Mouse (Mus musculus) embryonic facial prominence, embryonic 10.5 days (tissue): ENCODE measurements around the gene Hoxb6. TPM values are rescaled to one million over a fixed set of nuclear protein-coding genes. Genes with fewer than 3 reads are reported as not detected.

Experiments used
- microRNA counts: library from miRNA; unstranded; fragments of <30 nt; microRNA quantifications from one replicate; lab custom pipeline; 2017
- microRNA-seq: library from miRNA; unstranded; fragments of <30 nt; microRNA quantifications from one replicate; pipeline ENCODE4, GENCODE M21; 2017
- polyA plus RNA-seq: library from polyadenylated mRNA; unstranded; fragments of >200 nt; fragmentation: Nextera tagmentation; extraction: Ambion mirVana; gene quantifications from 2 replicates; pipeline ENCODE4 v1.2.1, GENCODE M21; 2016

The Hoxb6 gene
- polyA plus RNA-seq, 1 experiment from 2014 or later = not detected

MicroRNAs encoded within 50 kb of the gene (microRNA counts, 519-probe panel; counts per million panel counts)
- microRNA mmu-miR-10a (lab: Ali Mortazavi, UCI) (188 counts per million, percentile 57 among the panel's probes with 10 or more counts), microRNA mmu-miR-196a (lab: Ali Mortazavi, UCI) (188 counts per million, percentile 57 among the panel's probes with 10 or more counts)

Small RNAs within 50 kb of the gene (microRNA-seq; reads per million reads assigned to microRNA genes)
- gene Mir10a = 372 reads per million, percentile 65 among the genes with 10 or more reads in this experiment
- not detected for gene Mir196a-1

Other genes starting within 250 kb of the Hoxb6 start
- 34.3 and 35.2 TPM in 2 replicates for gene Ube2z, start 227.1 kb upstream of the Hoxb6 start, polyA plus RNA-seq
- gene Atp5g1, start 216.8 kb upstream of the Hoxb6 start, polyA plus RNA-seq = 596 and 634 TPM in 2 replicates
- gene Calcoco2, start 180.5 kb upstream of the Hoxb6 start, polyA plus RNA-seq = not detected in 2 replicates
- not detected in 2 replicates for gene Ttll6, start 158.7 kb upstream of the Hoxb6 start, polyA plus RNA-seq
- gene Hoxb13, start 98.2 kb upstream of the Hoxb6 start, polyA plus RNA-seq = not detected in 2 replicates
- not detected in 2 replicates for gene Hoxb9, start 21.0 kb upstream of the Hoxb6 start, polyA plus RNA-seq
- not detected in 2 replicates for gene Hoxb8, start 10.6 kb upstream of the Hoxb6 start, polyA plus RNA-seq
- gene Hoxb7, start 5.9 kb upstream of the Hoxb6 start, polyA plus RNA-seq = not detected in 2 replicates
- 0.07 and 0.28 TPM in 2 replicates for gene Hoxb5, start 10.9 kb downstream of the Hoxb6 start, polyA plus RNA-seq
- gene Hoxb4, start 25.8 kb downstream of the Hoxb6 start, polyA plus RNA-seq = 0.09 and 0.23 TPM in 2 replicates
- 0.69 and 3.4 TPM in 2 replicates for gene Hoxb3, start 30.9 kb downstream of the Hoxb6 start, polyA plus RNA-seq
- gene Hoxb2, start 58.0 kb downstream of the Hoxb6 start, polyA plus RNA-seq = 5.8 and 17.0 TPM in 2 replicates
- 1.2 and 7.1 TPM in 2 replicates for gene Hoxb1, start 73.3 kb downstream of the Hoxb6 start, polyA plus RNA-seq
- gene Skap1, start 172.1 kb downstream of the Hoxb6 start, polyA plus RNA-seq = 0.19 and 0.46 TPM in 2 replicates